Mouse (Mus musculus): ENCODE results near the gene Kif21b.

DNA sequence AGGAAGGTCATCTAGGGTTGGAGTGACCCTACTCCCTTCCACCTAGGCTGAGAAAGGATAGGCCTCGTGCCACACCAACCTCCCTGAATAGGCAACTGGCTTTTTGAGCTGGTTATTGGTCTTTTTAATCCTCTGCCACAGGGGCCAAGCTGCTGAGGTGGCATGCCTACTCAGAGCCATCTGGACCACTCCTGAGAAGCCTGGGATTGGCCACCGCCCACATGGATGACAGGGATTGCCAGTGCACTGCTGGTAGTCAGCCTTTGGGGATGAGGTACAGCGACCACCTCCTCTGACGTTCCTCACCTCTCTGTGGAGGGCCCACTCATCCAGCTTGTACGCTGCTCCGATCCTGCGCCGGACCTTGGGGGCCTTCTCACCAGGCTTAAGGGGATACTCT is 94.7 kb downstream of the Kif21b start:
- TF ChIP-seq CTCF (IDR thresholded peaks at IDR 0.05; ENCODE audit: low read depth, low read length) (no peak), POLR2A (IDR thresholded peaks at IDR 0.05; ENCODE audit: extremely low read depth, insufficient read depth, low read length) (no peak)

Measured in liver, adult 2 months (tissue).